Mouse (Mus musculus) ES-E14 (cell line): ENCODE results near the gene Sipa1l2. TPM values are rescaled to one million over a fixed set of nuclear protein-coding genes. Genes with fewer than 3 reads are reported as not detected.
"Not testable (repeated sequence)": the region's sequence is repeated elsewhere in the genome, so short reads cannot be mapped to it uniquely, and the experiment has no call there.

Source experiments
- DNase-seq: peaks from one replicate; pipeline ENCODE4 v3.0.0-alpha.2; 2013; ENCODE audit warnings: low read depth, low spot score
- H3K27ac ChIP-seq: 2 replicates; pipeline ENCODE4 v1.5.1; 2012; ENCODE audit warnings: low read depth, mild to moderate bottlenecking, low read length, moderate library complexity, mixed read lengths; ENCODE audit not compliant: poor library complexity, insufficient read depth, severe bottlenecking
- H3K36me3 ChIP-seq: 2 replicates; pipeline ENCODE4 v1.6.1; 2012; ENCODE audit warnings: mild to moderate bottlenecking, low read length, moderate library complexity, mixed read lengths; ENCODE audit not compliant: control insufficient read depth, poor library complexity, insufficient read depth, severe bottlenecking
- H3K4me1 ChIP-seq, 2 experiments: fragments of 150-350 bp in 1 of 2; sonication (generic) in 1 of 2; 2 replicates each; pipeline ENCODE4 v1.6.1; 2012; ENCODE audit warnings: low read length in 2 of 2, mild to moderate bottlenecking in 1 of 2, mixed read lengths in 1 of 2; ENCODE audit not compliant: control insufficient read depth in 2 of 2, insufficient read depth in 2 of 2, poor library complexity in 1 of 2
- H3K4me3 ChIP-seq, 2 experiments: fragments of 150-350 bp in 1 of 2; sonication (generic) in 1 of 2; 2 replicates each; pipeline ENCODE4 v1.5.1; 2012; ENCODE audit warnings: low read length in 2 of 2, low read depth in 1 of 2, mild to moderate bottlenecking in 1 of 2, mixed read lengths in 1 of 2; ENCODE audit not compliant: insufficient read depth in 1 of 2, poor library complexity in 1 of 2, severe bottlenecking in 1 of 2
- H3K9ac ChIP-seq: 2 replicates; pipeline ENCODE4 v1.6.1; 2012; ENCODE audit warnings: low read depth, mild to moderate bottlenecking, low read length, mixed read lengths; ENCODE audit not compliant: poor library complexity, insufficient read depth, severe bottlenecking
- H3K9me3 ChIP-seq: fragments of 150-350 bp; sonication (generic); 2 replicates; pipeline ENCODE4 v1.6.1; 2012; ENCODE audit warnings: low read depth, mild to moderate bottlenecking, low read length; ENCODE audit not compliant: control insufficient read depth, insufficient read depth
- CHD2 ChIP-seq: IDR thresholded peaks from 2 replicates; pipeline ENCODE4 v1.6.1; 2014; ENCODE audit warnings: mild to moderate bottlenecking, low read depth, low read length, inconsistent platforms
- HCFC1 ChIP-seq: IDR thresholded peaks from 2 replicates; pipeline ENCODE4 v1.6.1; 2012; ENCODE audit warnings: low read length, inconsistent platforms, borderline replicate concordance; ENCODE audit not compliant: insufficient read depth
- MAFK ChIP-seq: IDR thresholded peaks from 2 replicates; pipeline ENCODE4 v1.6.1; 2014; ENCODE audit warnings: mild to moderate bottlenecking, low read depth, low read length, inconsistent platforms; ENCODE audit not compliant: insufficient read depth
- ZC3H11A ChIP-seq: IDR thresholded peaks from 2 replicates; pipeline ENCODE4 v1.6.1; 2012; ENCODE audit warnings: low read depth, mild to moderate bottlenecking, inconsistent platforms, low read length, borderline replicate concordance
- ZNF384 ChIP-seq: IDR thresholded peaks from 2 replicates; pipeline ENCODE4 v1.6.1; 2012; ENCODE audit warnings: low read depth, low read length, inconsistent platforms
- in situ Hi-C, 2 experiments: fragments of 600-800 bp; cut with MboI; formaldehyde crosslinking; loops; one replicate each; pipeline ENCODE4 v1.15.1; 2025; ENCODE audit warnings: low sequenced_read_pairs in 2 of 2, inconsistent platforms in 1 of 2; ENCODE audit not compliant: unreplicated experiment in 2 of 2
- total RNA-seq: library from RNA; depleted of rRNA; stranded (reverse); fragments of 300-350 nt; gene quantifications from 2 replicates; pipeline ENCODE4 v1.2.3, GENCODE M21; 2012

The Sipa1l2 gene
- total RNA-seq, 1 experiment: 19.0 TPM

GRCm38 (mm10) chr8:125401350-125401749 is 168.3 kb downstream of the Sipa1l2 start:
- Histone ChIP-seq H3K36me3 (no peaks in the 10 kb centered on the region), H3K9ac (no peak overlapping the region), H3K27ac (no peak overlapping the region), H3K9me3 (no peaks in the 10 kb centered on the region; the same call in 1 of the 2 replicates), H3K4me1 (peaks cover 0 to 4% of the 10 kb centered on the region in 2 experiments; a peak in 1 of 4 replicates), H3K4me3 (no peak overlapping the region)
- no peak for DNase-seq
- TF ChIP-seq ZNF384 (no peak), MAFK (no peak), ZC3H11A (no peak), CHD2 (no peak), HCFC1 (no peak)
- in situ Hi-C loops: no loop called here

- TF ChIP-seq ZC3H11A: no peak
- TF ChIP-seq CHD2: no peak
- no peak for TF ChIP-seq ZNF384
- TF ChIP-seq MAFK: no peak
- no peak for TF ChIP-seq HCFC1
- DNase-seq: peak; percentile 71
- in situ Hi-C loops: no loop called here
These were observed 171.6 kb downstream of the Sipa1l2 start for GRCm38 (mm10) chr8:125397981-125398380.

GRCm38 (mm10) chr8:125395682-125396081 is 173.9 kb downstream of the Sipa1l2 start:
- H3K9ac ChIP-seq, H3K4me1 ChIP-seq, H3K27ac ChIP-seq, H3K36me3 ChIP-seq, in situ Hi-C loops, H3K4me3 ChIP-seq, H3K9me3 ChIP-seq, DNase-seq: not testable (repeated sequence)

More at GRCm38 (mm10) chr8:125397981-125398380, 171.6 kb downstream of the Sipa1l2 start:
- H3K27ac ChIP-seq: no peak overlapping the region
- H3K4me1 ChIP-seq: peaks cover 0 to 4% of the 10 kb centered on the region in 2 experiments; a peak in 1 of 4 replicates
- H3K9me3 ChIP-seq: no peaks in the 10 kb centered on the region; the same call in 1 of the 2 replicates
- H3K9ac ChIP-seq: no peak overlapping the region
- H3K36me3 ChIP-seq: no peaks in the 10 kb centered on the region
- no peak overlapping the region for H3K4me3 ChIP-seq

GRCm38 (mm10) chr8:125395032-125395431 is 174.6 kb downstream of the Sipa1l2 start:
- TF ChIP-seq ZC3H11A: no peak
- TF ChIP-seq HCFC1: no peak
- no peak for TF ChIP-seq MAFK
- no peak for TF ChIP-seq CHD2
- no peak for TF ChIP-seq ZNF384
- H3K36me3 ChIP-seq: no peaks in the 10 kb centered on the region
- no peak overlapping the region for H3K27ac ChIP-seq
- in situ Hi-C loops: no loop called here
- no peaks in the 10 kb centered on the region; the same call in 1 of the 2 replicates for H3K9me3 ChIP-seq
- H3K9ac ChIP-seq: no peak overlapping the region
- peaks cover 3 to 9% of the 10 kb centered on the region in 2 experiments; a peak in 3 of 4 replicates for H3K4me1 ChIP-seq
- no peak overlapping the region for H3K4me3 ChIP-seq
- DNase-seq: no peak

GRCm38 (mm10) chr8:125391685-125392084 is 177.9 kb downstream of the Sipa1l2 start:
- peaks cover 5 to 12% of the 10 kb centered on the region in 2 experiments; a peak in 3 of 4 replicates for H3K4me1 ChIP-seq
- peak overlapping the region in 1 of 2 experiments; percentile 34; a peak in 2 of 4 replicates for H3K4me3 ChIP-seq
- no peaks in the 10 kb centered on the region for H3K36me3 ChIP-seq
- in situ Hi-C loops: no loop called here
- no peaks in the 10 kb centered on the region for H3K9me3 ChIP-seq
- TF ChIP-seq ZNF384 (no peak), HCFC1 (0 out of 2 replicates have a peak, but pooled peaks have one; percentile 37), ZC3H11A (no peak)
- no peak overlapping the region for H3K27ac ChIP-seq
- no peak overlapping the region for H3K9ac ChIP-seq
- DNase-seq: no peak
